Mouse (Mus musculus): ENCODE measurements at regions not wholly inside any gene's neighbourhood (a gene's known extent, or its start where the extent isn't known, plus 50 kb on each side); places are given as distances from the start of the nearest gene placed in this dataset.
"Not testable (repeated sequence)": the region's sequence is repeated elsewhere in the genome, so short reads cannot be mapped to it uniquely, and the experiment has no call there.

DNA sequence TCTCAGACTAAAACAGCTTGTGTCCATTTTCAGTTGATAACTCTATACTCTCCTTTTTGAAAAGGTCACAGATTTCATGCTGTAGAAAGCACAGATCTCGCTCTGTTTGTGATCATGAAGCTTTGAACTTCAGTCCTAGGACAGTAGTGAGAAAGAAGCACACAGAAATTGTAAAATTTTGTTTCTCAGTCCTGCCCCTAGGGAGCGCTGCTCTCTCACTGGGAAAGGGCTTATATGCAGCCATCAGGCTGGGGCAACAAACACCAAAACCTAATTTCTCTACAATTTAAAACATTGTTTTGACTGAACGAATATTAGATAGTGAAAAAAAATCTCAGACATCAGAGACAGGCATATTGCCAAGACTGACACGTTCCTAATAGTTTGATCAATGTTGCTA, 534.7 kb upstream of the Olfr1507 start:
- DNase-seq (ENCODE audit: low read depth, low spot score): not testable (repeated sequence)

DNA sequence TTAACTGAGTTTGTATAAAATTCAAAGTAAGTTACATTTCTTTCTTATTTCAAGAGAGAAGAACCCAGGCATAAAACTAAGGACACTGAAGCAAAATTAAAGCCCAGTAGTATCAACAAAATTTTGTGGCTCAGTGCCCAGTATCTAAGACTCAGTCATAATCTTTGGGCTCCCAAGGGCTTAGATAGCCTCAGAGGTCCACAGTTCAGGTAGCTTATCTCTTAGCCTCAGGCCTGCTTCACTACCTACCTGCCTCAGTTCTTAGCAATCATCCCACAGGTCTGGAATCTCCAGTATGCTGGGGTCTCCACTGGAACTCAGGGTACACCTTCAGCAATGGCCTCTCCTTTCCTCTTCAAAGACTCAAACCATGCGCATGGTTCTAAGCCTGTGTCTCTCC, 531.4 kb upstream of the Olfr1507 start:
- DNase-seq (ENCODE audit: low read depth, low spot score): not testable (repeated sequence)

DNA sequence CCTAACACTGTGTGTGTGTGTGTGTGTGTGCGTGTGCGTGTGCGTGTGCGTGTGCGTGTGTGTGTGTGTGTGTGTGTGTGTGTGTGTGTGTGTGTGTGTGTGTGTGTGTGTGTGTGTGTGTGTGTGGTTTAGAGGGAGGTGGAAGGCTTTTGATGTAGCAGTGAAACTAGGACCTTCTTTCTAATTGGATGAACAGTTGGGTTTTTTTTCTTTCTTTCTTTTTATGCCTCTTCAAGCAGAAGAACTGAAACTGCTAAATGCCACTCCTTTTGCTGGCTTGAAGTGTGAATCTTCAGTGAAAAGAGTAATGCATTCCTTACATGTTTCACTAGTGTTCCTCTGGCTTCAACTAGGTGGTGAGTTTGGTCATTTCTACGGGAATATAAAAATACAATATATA, 524.6 kb upstream of the Olfr1507 start:
- DNase-seq (ENCODE audit: low read depth, low spot score): not testable (repeated sequence)

DNA sequence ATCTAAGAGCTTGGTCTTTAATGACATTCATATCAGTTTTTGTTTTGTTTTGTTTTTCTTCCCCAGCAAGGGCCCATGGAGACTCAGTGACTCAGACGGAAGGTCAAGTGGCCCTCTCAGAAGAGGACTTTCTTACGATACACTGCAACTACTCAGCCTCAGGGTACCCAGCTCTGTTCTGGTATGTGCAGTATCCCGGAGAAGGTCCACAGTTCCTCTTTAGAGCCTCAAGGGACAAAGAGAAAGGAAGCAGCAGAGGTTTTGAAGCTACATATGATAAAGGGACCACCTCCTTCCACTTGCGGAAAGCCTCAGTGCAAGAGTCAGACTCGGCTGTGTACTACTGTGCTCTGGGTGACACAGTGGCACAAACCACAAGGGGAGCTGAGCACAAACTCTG, 512.2 kb upstream of the Olfr1507 start:
- not testable (repeated sequence) for DNase-seq (ENCODE audit: low read depth, low spot score)

DNA sequence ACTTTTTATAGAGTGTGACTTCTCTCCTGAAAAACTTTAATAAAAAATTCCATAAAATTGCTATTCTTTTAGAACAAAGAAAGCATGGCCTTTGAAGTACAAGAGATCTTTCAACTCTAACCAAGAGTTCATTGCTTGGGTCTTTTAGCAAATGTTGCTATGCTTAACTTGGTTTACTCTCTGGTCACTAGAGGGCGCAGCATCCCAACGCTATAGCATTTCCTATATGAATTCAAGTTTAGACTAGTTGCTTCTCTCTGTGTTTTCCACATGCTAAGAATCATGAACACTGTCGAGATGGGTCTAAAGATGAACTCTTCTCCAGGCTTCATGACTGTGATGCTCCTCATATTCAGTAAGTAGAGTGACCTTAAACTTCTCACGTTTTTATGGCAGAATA, 511.8 kb upstream of the Olfr1507 start:
- DNase-seq (ENCODE audit: low read depth, low spot score): not testable (repeated sequence)

DNA sequence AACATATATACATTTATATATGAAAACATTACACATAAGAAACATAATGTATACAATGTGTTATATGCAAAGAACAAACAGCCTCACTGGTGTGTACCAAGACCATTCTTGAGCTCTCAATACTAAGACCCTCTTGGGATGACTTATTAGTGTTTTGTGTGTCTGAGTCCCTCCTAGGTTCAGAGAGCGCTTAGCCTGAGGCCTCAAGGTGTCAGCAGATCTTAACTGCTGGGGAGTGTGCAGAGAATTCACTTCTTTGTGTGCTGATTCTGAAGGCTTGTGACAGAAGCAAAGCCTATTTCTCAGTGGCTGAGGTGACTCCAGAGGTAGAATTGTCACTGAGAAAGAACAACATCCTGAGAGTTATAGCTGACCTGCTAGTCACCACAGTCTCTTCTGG, 505.7 kb upstream of the Olfr1507 start:
- DNase-seq (ENCODE audit: low read depth, low spot score): not testable (repeated sequence)

DNA sequence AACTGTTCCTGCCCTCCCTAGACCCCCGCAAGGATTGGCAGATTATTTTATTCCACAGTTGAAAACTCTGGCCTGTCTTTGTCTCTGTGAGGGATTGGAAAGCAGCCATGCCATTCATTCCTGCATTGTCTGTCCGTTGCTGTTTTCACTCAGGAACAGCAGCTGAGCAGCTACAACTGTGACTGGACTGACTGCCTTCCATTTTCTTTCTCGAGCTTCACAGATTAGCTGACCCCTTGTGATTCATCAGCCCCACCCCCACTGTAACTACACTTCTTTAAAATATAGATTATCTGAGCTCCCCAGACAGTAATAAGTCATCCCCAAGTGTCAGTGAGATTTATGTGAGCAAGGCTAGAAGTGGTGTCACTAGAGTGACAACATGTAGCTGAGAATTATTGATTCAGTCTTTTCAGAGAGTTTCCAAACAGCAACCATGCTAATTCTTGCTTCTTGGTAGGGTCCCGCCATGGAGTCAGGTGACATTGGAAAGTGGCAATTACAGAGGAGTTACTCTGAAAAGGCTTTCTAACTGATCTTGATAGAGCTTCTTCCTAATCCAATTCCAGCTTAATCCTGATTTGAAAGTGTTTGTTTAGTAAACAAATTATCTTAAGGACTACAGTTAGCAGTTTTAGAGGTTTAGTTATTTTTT, 496.7 kb upstream of the Olfr1507 start:
- DNase-seq (ENCODE audit: low read depth, low spot score): not testable (repeated sequence)

DNA sequence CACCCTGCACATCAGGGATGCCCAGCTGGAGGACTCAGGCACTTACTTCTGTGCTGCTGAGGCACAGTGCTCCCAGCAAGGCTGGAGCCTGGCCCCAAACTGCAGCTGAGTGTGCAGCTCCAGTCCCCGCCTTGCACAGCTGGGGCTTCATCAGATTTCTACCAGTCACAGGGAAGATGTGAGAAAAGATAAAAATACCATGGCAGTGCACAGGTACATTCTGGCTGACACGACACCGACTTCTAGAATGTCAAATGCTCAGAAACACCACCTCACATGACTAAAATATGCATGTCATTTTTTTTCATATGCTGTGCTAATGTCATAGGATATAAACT, 495.7 kb upstream of the Olfr1507 start:
- not testable (repeated sequence) for DNase-seq (ENCODE audit: low read depth, low spot score)

DNA sequence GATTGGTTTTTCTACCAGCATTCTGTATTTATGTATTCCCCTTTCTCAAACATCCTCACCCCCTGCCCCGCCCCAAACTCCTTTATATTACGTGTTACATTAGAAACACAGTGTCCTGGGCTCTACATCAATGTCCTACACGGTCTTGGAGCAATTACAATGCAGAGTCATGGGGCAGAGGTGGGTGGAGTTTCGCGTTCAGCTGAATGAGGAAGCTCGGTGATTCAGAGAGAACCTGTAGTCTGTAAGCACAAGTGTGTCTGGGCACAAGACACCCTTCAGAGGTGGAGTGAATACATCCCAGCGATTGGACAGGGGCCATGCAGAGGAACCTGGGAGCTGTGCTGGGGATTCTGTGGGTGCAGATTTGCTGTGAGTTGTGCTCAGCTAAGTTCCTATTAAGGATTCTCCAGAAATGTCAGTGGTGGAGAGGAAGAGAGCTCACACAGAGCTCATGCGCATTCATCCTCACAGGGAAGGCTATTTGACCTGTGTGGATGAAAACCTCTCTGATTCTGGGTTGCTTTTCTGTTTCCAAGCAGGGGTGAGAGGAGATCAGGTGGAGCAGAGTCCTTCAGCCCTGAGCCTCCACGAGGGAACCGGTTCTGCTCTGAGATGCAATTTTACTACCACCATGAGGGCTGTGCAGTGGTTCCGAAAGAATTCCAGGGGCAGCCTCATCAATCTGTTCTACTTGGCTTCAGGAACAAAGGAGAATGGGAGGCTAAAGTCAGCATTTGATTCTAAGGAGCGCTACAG, 495.2 kb upstream of the Olfr1507 start:
- not testable (repeated sequence) for DNase-seq (ENCODE audit: low read depth, low spot score)

DNA sequence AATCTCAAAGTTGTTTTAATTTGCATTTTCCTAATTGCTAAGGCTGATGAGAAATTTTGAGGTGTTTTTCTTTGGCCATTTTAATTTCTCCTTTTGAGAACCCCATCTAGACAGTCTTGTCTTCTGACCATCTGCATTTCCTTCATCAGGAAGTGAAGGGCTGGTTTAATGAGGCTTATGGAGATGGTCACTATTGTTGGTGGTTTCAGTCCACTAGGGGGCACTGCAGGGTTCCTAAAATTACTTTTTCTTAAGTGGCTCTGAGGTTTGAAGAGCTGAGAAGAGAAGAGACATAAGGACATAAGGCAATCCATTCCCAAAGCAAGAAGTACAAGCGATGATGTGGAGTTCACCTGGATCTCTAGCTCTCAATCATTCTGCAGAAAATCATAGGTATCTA, 494.4 kb upstream of the Olfr1507 start:
- DNase-seq (ENCODE audit: low read depth, low spot score): not testable (repeated sequence)

DNA sequence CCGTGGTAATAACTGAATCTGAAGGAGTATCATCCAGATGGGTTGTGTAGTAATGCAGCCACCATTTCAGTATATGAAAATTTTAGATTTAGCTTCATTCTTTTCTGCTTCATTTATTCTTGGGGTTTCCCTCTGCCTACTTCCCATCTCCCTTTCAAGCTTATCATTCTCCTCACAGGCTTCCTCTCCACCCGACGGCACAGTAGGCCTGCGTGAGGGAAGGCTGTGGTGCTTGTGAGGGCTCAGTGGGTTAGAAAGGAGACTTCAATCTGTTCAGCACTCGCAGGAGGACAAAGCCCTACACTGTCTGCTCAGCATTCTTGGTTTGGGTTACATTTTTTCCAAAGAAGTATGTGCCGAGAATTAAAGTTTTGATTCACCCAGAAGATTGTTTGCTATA, 493.0 kb upstream of the Olfr1507 start:
- not testable (repeated sequence) for DNase-seq (ENCODE audit: low read depth, low spot score)

DNA sequence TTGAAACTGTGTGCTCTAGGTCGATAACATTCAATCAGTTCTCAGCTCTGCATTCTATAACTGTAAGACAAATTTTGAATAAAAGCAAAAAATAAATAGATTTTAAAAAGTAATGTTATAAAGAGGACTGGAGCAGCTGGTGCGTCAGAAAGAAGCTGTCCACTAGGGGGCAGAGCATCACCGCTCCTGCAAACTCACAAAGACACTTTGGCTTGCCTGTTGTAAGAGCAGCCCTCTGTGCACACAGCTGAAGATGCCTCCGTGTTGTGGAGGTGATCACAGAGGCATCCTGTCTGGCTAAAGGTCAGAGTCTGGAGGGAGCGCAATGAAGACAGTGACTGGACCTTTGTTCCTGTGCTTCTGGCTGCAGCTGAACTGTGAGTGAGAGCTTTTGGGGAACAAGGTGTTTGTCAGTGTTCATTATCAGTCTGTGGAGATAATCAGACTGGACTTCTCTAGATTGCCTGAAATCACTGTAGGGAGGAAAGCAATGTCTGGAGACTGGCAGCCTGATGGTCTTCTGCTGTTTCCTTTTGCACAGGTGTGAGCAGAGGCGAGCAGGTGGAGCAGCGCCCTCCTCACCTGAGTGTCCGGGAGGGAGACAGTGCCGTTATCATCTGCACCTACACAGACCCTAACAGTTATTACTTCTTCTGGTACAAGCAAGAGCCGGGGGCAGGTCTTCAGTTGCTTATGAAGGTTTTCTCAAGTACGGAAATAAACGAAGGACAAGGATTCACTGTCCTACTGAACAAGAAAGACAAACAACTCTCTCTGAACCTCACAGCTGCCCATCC, 476.9 kb upstream of the Olfr1507 start:
- DNase-seq (ENCODE audit: low read depth, low spot score): not testable (repeated sequence)

DNA sequence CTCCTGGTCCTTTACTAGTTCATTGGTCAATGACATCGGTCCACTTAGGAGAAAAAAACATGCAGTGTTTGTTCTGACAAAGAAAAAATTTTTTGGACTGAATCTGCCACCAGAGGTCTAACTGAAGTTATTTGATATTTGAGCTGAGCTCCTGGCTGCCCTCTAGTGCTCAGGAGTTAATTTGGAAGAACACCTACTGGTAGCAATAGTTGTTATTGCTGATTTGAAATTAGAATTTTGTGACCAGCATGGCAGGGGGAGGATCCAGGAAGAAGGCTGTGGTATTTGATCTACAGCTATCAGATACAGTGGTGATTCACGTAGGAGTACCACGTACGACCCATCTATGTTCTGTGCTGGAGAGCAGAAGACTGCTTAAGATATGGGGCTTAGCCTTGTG, 466.6 kb upstream of the Olfr1507 start:
- DNase-seq (ENCODE audit: low read depth, low spot score): not testable (repeated sequence)

DNA sequence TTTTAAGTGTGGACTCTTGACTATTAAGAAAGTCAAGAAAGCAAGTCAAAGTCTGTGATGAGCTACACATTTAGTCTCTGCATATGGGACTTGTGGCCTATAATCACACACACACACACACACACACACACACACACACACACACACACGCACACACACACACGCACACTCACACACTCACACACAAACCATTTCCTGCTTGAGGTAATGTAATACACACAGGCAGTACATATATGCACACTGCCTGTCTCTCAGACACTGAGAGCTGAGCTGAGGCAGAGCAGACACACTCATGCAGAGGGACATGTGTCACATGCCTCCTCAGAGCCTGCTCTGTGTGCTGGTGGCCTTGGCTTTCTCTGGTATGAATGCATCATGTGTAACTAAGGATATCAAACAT, 461.0 kb upstream of the Olfr1507 start:
- DNase-seq (ENCODE audit: low read depth, low spot score): not testable (repeated sequence)

DNA sequence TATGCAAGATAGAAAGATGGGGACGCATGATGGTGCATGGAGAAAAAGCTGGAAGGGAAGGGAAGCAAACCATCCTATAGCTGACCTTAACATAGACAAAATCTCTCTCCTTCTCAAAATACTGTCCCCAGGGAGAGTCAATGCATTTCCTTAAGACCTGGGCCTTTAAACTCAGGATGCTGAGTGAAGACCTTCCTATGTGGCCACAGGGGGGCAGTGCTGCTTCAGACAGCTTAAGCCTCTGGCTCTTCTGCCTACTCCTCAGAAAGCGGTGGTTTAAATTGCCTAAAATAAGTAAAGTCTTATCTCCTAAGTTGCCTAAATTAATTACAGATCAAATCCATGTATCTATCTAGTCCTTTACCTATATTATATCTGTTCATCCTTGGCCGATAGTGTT, 449.4 kb upstream of the Olfr1507 start:
- not testable (repeated sequence) for DNase-seq (ENCODE audit: low read depth, low spot score)

DNA sequence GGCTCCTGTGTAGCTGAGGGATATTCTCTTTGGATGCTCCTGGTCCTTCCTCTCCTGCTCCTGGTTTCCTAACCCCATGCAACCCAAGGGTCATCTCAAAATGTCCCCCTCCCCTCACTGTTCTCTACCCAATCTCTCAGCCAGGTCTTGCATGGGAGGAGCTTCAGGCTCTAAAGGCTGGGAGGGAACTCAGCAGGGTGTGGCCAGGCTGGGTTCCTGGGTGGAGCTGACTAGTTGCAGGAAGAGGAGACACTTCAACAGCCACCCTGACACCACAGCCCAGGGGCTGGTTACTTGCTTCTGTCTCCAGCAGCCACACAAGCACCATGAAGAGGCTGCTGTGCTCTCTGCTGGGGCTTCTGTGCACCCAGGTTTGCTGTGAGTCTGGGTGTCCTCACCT, 446.9 kb upstream of the Olfr1507 start:
- not testable (repeated sequence) for DNase-seq (ENCODE audit: low read depth, low spot score)

DNA sequence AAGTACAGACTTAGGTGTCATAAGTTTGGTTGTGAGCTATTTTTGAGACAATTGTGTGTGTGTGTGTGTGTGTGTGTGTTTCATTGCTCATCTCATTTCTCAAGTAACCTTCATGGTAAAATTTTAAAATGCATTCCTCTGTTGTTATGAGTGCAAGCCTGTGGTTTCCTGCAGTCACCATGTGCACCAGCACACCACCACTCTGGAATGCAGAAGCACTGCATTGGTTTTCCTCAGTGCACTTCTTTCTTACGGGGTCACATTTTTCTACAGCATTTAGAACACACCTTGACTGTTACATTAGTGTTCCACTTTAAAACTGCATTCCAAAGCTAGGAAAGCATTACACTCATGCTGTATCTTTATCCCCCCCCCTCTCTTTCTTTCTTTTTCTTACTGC, 446.2 kb upstream of the Olfr1507 start:
- DNase-seq (ENCODE audit: low read depth, low spot score): not testable (repeated sequence)

DNA sequence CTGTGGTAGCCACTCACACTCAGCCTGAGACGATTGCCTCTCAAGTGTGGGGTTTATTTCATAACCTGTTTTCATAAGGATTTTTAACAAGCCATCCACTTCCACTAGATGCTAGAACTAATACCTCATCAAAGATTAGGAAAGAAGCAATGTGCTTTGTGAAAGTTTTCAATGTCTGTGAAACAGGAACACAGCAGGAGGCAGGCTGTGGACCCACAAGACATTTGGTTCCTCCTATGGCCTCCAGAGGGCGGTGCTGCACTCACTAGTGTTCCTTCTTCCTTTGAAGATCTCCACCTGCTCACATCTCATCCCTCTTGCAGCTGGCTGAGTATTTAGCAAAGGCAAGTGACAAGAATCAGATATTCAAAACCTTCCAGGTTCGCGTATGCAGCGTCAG, 424.6 kb upstream of the Olfr1507 start:
- DNase-seq (ENCODE audit: low read depth, low spot score): not testable (repeated sequence)

DNA sequence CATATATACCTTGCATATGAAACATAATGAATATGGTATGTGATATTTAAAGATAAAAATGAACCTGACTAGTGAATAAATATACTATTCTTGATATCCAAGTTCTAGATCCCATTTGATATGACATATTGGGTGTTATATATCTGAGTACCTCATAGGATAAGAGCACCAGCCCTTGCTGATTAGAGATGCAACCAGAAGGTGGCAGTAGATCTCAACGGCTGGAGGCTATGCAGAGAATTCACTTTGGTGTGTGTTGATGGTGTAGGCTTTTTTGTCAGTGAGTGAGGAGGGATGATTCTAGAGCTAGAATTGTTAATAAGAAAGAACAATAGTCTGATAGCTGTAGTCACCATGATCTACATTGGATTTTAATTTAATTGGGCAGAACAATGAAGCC, 418.3 kb upstream of the Olfr1507 start:
- not testable (repeated sequence) for DNase-seq (ENCODE audit: low read depth, low spot score)

DNA sequence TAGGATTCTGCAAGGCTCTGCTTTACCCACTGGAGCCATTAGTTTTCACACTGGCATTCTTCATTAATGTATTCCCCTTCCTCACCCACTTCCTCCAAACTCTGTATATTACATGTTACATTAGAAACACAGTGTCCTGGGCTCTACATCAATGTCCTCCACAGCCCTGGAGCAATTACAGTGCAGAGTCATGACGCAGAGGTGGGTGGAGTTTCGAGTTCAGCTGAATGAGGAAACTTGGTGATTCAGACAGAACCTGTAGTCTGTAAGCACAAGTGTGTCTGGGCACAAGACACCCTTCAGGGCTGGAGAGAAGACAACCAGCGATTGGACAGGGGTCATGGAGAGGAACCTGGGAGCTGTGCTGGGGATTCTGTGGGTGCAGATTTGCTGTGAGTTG, 404.1 kb upstream of the Olfr1507 start:
- DNase-seq (ENCODE audit: low read depth, low spot score): not testable (repeated sequence)

DNA sequence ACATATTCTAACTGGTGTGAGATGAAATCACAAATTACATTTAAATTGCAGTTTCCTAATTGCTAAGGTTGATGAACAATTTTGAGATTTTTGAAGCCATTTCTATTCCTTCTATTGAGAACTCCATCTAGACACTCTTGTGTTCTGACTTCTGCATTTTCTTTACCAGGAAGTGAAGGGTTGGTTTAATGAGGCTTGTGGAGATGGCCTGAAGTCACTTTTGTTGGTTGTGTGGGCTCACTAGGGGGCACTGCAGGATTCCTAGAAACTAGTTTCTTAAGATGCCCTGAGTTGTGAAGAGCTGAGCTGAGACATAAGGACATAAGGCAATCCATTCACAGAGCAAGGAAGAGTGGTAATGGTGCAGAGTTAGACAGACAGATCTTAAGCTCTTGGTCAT, 402.8 kb upstream of the Olfr1507 start:
- not testable (repeated sequence) for DNase-seq (ENCODE audit: low read depth, low spot score)

DNA sequence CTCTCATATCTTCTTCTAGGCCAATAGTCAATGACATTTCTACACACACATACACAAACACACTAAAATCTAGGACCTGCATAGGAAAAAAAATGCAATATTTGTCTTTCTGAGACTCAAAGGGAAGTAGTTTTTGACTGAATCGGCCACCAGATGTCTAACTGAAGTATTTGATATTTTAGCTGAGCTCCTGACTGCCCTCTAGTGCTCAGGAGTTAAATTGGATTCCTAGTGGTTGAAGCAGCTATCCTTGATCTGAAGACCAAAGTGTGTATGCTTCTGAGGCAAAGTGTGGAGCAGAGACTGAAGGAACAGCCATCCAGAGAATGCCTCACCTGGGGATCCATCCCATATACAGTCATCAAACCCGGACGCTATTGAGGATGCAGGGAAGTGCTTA, 384.4 kb upstream of the Olfr1507 start:
- DNase-seq (ENCODE audit: low read depth, low spot score): not testable (repeated sequence)

All from ES-CJ7 (cell line).